Mouse (Mus musculus) neural tube, embryonic 14.5 days (tissue): ENCODE results near the gene Pcare. TPM values are rescaled to one million over a fixed set of nuclear protein-coding genes. Genes with fewer than 3 reads are reported as not detected.

Experiments
- ATAC-seq: fragments of 200-750 bp; cut with Nextera tagmentation; 2 replicates; pipeline ENCODE4 v1.8.0; 2017; ENCODE audit warnings: low read depth, mild to moderate bottlenecking, moderate TSS enrichment, moderate library complexity
- H3K27ac ChIP-seq: fragments of 300-500 bp; sonication (generic); 2 replicates; pipeline ENCODE4 v1.5.1; 2014; ENCODE audit warnings: low read depth, mild to moderate bottlenecking, control low read depth, low read length, moderate library complexity, mixed read lengths
- H3K27me3 ChIP-seq: fragments of 300-500 bp; sonication (generic); 2 replicates; pipeline ENCODE4 v1.6.1; 2014; ENCODE audit warnings: low read length; ENCODE audit not compliant: control insufficient read depth, insufficient read depth
- H3K36me3 ChIP-seq: fragments of 300-500 bp; sonication (generic); 2 replicates; pipeline ENCODE4 v1.6.1; 2014; ENCODE audit warnings: low read length, mixed read lengths; ENCODE audit not compliant: control insufficient read depth, insufficient read depth
- H3K4me1 ChIP-seq: fragments of 300-500 bp; sonication (generic); 2 replicates; pipeline ENCODE4 v1.6.1; 2014; ENCODE audit warnings: low read length; ENCODE audit not compliant: control insufficient read depth, insufficient read depth
- H3K4me2 ChIP-seq: fragments of 300-500 bp; sonication (generic); 2 replicates; pipeline ENCODE4 v1.6.1; 2014; ENCODE audit warnings: mild to moderate bottlenecking, low read depth, low read length, control low read depth
- H3K4me3 ChIP-seq: fragments of 300-500 bp; sonication (generic); 2 replicates; pipeline ENCODE4 v1.5.1; 2014; ENCODE audit warnings: low read depth, low read length, control low read depth, mixed read lengths
- H3K9ac ChIP-seq: fragments of 300-500 bp; sonication (generic); replicated peaks from 2 replicates; pipeline ENCODE4 v1.6.1; 2014; ENCODE audit warnings: low read depth, mild to moderate bottlenecking, control low read depth, low read length, mixed read lengths
- H3K9me3 ChIP-seq: fragments of 300-500 bp; sonication (generic); 2 replicates; pipeline ENCODE4 v1.6.1; 2016; ENCODE audit warnings: low read length; ENCODE audit not compliant: control insufficient read depth
- WGBS: fragments of 180-500 bp; shearing (Covaris S2); extraction: QIAGEN DNeasy Blood & Tissue Kit; methylation state at CpG from one replicate; pipeline ENCODE4 v1.1.7; 2014; 5-methylcytosine and 5-hydroxymethylcytosine counted together
- polyA plus RNA-seq: library from polyadenylated mRNA; unstranded; fragments of >200 nt; fragmentation: Nextera tagmentation; extraction: Ambion mirVana; gene quantifications from 2 replicates; pipeline ENCODE4 v1.2.1, GENCODE M21; 2014

Pcare gene
- polyA plus RNA-seq, 1 experiment from 2014 or later, result not detected

DNA sequence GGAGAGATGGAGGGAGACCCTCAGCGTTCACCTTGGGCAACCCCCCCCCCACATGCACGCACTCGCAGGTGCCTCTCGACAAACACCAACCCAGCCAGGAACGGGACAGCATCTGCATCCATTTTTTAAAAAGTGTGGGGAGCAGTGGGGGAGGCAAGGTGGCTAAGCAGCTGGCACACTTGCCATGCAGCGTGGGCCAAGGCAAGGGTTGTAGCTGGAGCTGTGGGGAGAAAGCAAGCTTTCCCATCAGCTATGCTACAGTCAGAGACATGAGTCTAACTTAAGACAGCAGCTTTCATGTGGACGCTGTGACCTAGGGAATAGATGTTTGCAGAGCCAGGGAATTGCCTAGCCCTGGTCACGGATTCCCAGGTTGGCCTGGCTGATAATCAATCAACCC lies 57.5 kb downstream of the Pcare start:
- 88% methylated on average over 8 of the region's 8 CpGs for WGBS
- Histone ChIP-seq H3K9ac (no peak overlapping the region), H3K4me2 (no peak overlapping the region), H3K4me1 (no peaks in the 10 kb centered on the region), H3K27ac (no peak overlapping the region), H3K36me3 (no peaks in the 10 kb centered on the region), H3K4me3 (no peak overlapping the region), H3K27me3 (no peaks in the 10 kb centered on the region), H3K9me3 (no peaks in the 10 kb centered on the region)
- ATAC-seq, result no peak

- 63% methylated on average over 8 of the region's 8 CpGs for WGBS
- Histone ChIP-seq H3K4me1 (no peaks in the 10 kb centered on the region), H3K27ac (no peak overlapping the region), H3K9me3 (no peaks in the 10 kb centered on the region), H3K4me3 (no peak overlapping the region), H3K4me2 (no peak overlapping the region), H3K27me3 (no peaks in the 10 kb centered on the region), H3K9ac (no peak overlapping the region), H3K36me3 (no peaks in the 10 kb centered on the region)
- ATAC-seq, result no peak
Observed at GRCm38 (mm10) chr17:71693780-71694179, 58.9 kb downstream of the Pcare start.

Other genes with a start within 250 kb of the Pcare start
- gene Ndc80, start 226.0 kb downstream of the Pcare start, polyA plus RNA-seq, result 3.1 and 4.2 TPM in 2 replicates
- 1.6 and 2.5 TPM in 2 replicates for gene Spdya, start 200.8 kb downstream of the Pcare start, polyA plus RNA-seq
- gene Wdr43, start 137.0 kb downstream of the Pcare start, polyA plus RNA-seq, result 50.9 and 53.1 TPM in 2 replicates
- 0.36 and 1.2 TPM in 2 replicates for gene Togaram2, start 79.6 kb downstream of the Pcare start, polyA plus RNA-seq
- gene Clip4, start 15.6 kb upstream of the Pcare start, polyA plus RNA-seq, result 20.9 and 22.5 TPM in 2 replicates